Mouse (Mus musculus): ENCODE data around the gene Irs1. TPM values are rescaled to one million over a fixed set of nuclear protein-coding genes. Genes with fewer than 3 reads are reported as not detected.
A peak's percentile ranks its signal among the peaks of the same experiment; 100 is the strongest.

The Irs1 gene
- 8.3 and 9.3 TPM in 2 replicates for polyA plus RNA-seq (2016; fragmentation: Nextera tagmentation; extraction: Ambion mirVana)

GRCm38 (mm10) chr1:82291151-82291797 is at the start of gene Irs1:
Gene Irs1, minus strand, starts transcription at chr1:82291416.
- H3K9me3 ChIP-seq, result peaks cover 15% of the 10 kb centered on the region; the same call in 1 of the 2 replicates
- WGBS, result under 1% methylated on average over 59 of the region's 60 CpGs
- H3K27me3 ChIP-seq (ENCODE audit: insufficient read depth, poor library complexity, severe bottlenecking), result peaks cover 18% of the 10 kb centered on the region; the same call in 1 of the 2 replicates
- H3K4me1 ChIP-seq (replicated peaks), result peaks cover 60% of the 10 kb centered on the region
- H3K27ac ChIP-seq, result peak within 1 kb of the TSS; percentile 95
- peaks cover 30% of the 10 kb centered on the region for H3K36me3 ChIP-seq
- H3K4me3 ChIP-seq, result peak within 1 kb of the TSS; percentile 79
- DNase-seq (ENCODE audit: low spot score), result peak; percentile 91

- no peak overlapping the region for H3K4me3 ChIP-seq
- DNase-seq (ENCODE audit: low spot score), result no peak
- 90% methylated on average over 3 of the region's 3 CpGs for WGBS
- no peak overlapping the region for H3K27ac ChIP-seq
- no peaks in the 10 kb centered on the region for H3K27me3 ChIP-seq (ENCODE audit: insufficient read depth, poor library complexity, severe bottlenecking)
- H3K9me3 ChIP-seq, result no peaks in the 10 kb centered on the region
- no peaks in the 10 kb centered on the region for H3K36me3 ChIP-seq
- peaks cover 5% of the 10 kb centered on the region for H3K4me1 ChIP-seq (replicated peaks)
These were observed 43.3 kb upstream of the Irs1 start for GRCm38 (mm10) chr1:82334506-82334905.

GRCm38 (mm10) chr1:82329954-82330247 is 38.7 kb upstream of the Irs1 start:
- no peaks in the 10 kb centered on the region for H3K36me3 ChIP-seq
- no peak overlapping the region for H3K4me3 ChIP-seq
- H3K9me3 ChIP-seq, result no peaks in the 10 kb centered on the region
- no peaks in the 10 kb centered on the region for H3K27me3 ChIP-seq (ENCODE audit: insufficient read depth, poor library complexity, severe bottlenecking)
- no peak for DNase-seq (ENCODE audit: low spot score)
- peaks cover 9% of the 10 kb centered on the region for H3K4me1 ChIP-seq (replicated peaks)
- no peak overlapping the region for H3K27ac ChIP-seq

GRCm38 (mm10) chr1:82329237-82329953 is 38.2 kb upstream of the Irs1 start:
- no peaks in the 10 kb centered on the region for H3K36me3 ChIP-seq
- H3K9me3 ChIP-seq, result no peaks in the 10 kb centered on the region
- no peaks in the 10 kb centered on the region for H3K27me3 ChIP-seq (ENCODE audit: insufficient read depth, poor library complexity, severe bottlenecking)
- H3K27ac ChIP-seq, result no peak overlapping the region
- DNase-seq (ENCODE audit: low spot score), result no peak
- 66% methylated on average over 4 of the region's 4 CpGs for WGBS
- no peak overlapping the region for H3K4me3 ChIP-seq
- H3K4me1 ChIP-seq (replicated peaks), result peaks cover 14% of the 10 kb centered on the region

GRCm38 (mm10) chr1:82328033-82328775 is 37.0 kb upstream of the Irs1 start:
- Histone ChIP-seq H3K27ac (no peak overlapping the region), H3K9me3 (no peaks in the 10 kb centered on the region), H3K27me3 (ENCODE audit: insufficient read depth, poor library complexity, severe bottlenecking) (no peaks in the 10 kb centered on the region), H3K36me3 (no peaks in the 10 kb centered on the region), H3K4me1 (replicated peaks) (peaks cover 21% of the 10 kb centered on the region), H3K4me3 (no peak overlapping the region)
- DNase-seq (ENCODE audit: low spot score), result no peak
- WGBS, result 94% methylated on average over 7 of the region's 7 CpGs

- 90% methylated on average over 5 of the region's 5 CpGs for WGBS
- H3K9me3 ChIP-seq, result no peaks in the 10 kb centered on the region
- H3K27ac ChIP-seq, result no peak overlapping the region
- peaks cover 33% of the 10 kb centered on the region for H3K4me1 ChIP-seq (replicated peaks)
- no peak overlapping the region for H3K4me3 ChIP-seq
- H3K36me3 ChIP-seq, result no peaks in the 10 kb centered on the region
- no peaks in the 10 kb centered on the region for H3K27me3 ChIP-seq (ENCODE audit: insufficient read depth, poor library complexity, severe bottlenecking)
- no peak for DNase-seq (ENCODE audit: low spot score)
These were observed 34.9 kb upstream of the Irs1 start for GRCm38 (mm10) chr1:82326120-82326519.

- no peaks in the 10 kb centered on the region for H3K36me3 ChIP-seq
- DNase-seq (ENCODE audit: low spot score), result no peak
- H3K4me1 ChIP-seq (replicated peaks), result peaks cover 42% of the 10 kb centered on the region
- H3K9me3 ChIP-seq, result no peaks in the 10 kb centered on the region
- no peak overlapping the region for H3K4me3 ChIP-seq
- peak overlapping the region; percentile 4; the same call in 1 of the 2 replicates for H3K27ac ChIP-seq
- H3K27me3 ChIP-seq (ENCODE audit: insufficient read depth, poor library complexity, severe bottlenecking), result no peaks in the 10 kb centered on the region
- 39% methylated on average over 4 of the region's 4 CpGs for WGBS
These were observed 33.0 kb upstream of the Irs1 start for GRCm38 (mm10) chr1:82324131-82324785.

GRCm38 (mm10) chr1:82321441-82321840 is 30.2 kb upstream of the Irs1 start:
- WGBS, result 86% methylated on average over 1 of the region's 1 CpGs
- Histone ChIP-seq H3K27ac (peak overlapping the region; percentile 35; the same call in 1 of the 2 replicates), H3K9me3 (no peaks in the 10 kb centered on the region), H3K27me3 (ENCODE audit: insufficient read depth, poor library complexity, severe bottlenecking) (no peaks in the 10 kb centered on the region), H3K4me1 (replicated peaks) (peaks cover 53% of the 10 kb centered on the region), H3K4me3 (no peak overlapping the region), H3K36me3 (no peaks in the 10 kb centered on the region)
- DNase-seq (ENCODE audit: low spot score), result no peak

- no peaks in the 10 kb centered on the region for H3K27me3 ChIP-seq (ENCODE audit: insufficient read depth, poor library complexity, severe bottlenecking)
- H3K36me3 ChIP-seq, result no peaks in the 10 kb centered on the region
- H3K9me3 ChIP-seq, result no peaks in the 10 kb centered on the region
- H3K4me1 ChIP-seq (replicated peaks), result peaks cover 58% of the 10 kb centered on the region
- 72% methylated on average over 10 of the region's 10 CpGs for WGBS
- no peak overlapping the region for H3K4me3 ChIP-seq
- peak overlapping the region; percentile 78 for H3K27ac ChIP-seq
- DNase-seq (ENCODE audit: low spot score), result peak; percentile 6
These were observed 29.6 kb upstream of the Irs1 start for GRCm38 (mm10) chr1:82320864-82321263.

GRCm38 (mm10) chr1:82320456-82320855 is 29.2 kb upstream of the Irs1 start:
- peak overlapping the region; percentile 78 for H3K27ac ChIP-seq
- WGBS, result 75% methylated on average over 6 of the region's 6 CpGs
- peaks cover 58% of the 10 kb centered on the region for H3K4me1 ChIP-seq (replicated peaks)

GRCm38 (mm10) chr1:82316746-82317126 is 25.5 kb upstream of the Irs1 start:
- H3K27me3 ChIP-seq (ENCODE audit: insufficient read depth, poor library complexity, severe bottlenecking), result no peaks in the 10 kb centered on the region
- H3K36me3 ChIP-seq, result no peaks in the 10 kb centered on the region
- no peak for DNase-seq (ENCODE audit: low spot score)
- WGBS, result under 1% methylated on average over 26 of the region's 26 CpGs
- H3K9me3 ChIP-seq, result no peaks in the 10 kb centered on the region
- H3K4me3 ChIP-seq, result peak overlapping the region; percentile 82
- peaks cover 38% of the 10 kb centered on the region for H3K4me1 ChIP-seq (replicated peaks)
- H3K27ac ChIP-seq, result peak overlapping the region; percentile 95

More at GRCm38 (mm10) chr1:82320456-82320855, 29.2 kb upstream of the Irs1 start:
- DNase-seq (ENCODE audit: low spot score), result peak; percentile 13
- Histone ChIP-seq H3K9me3 (no peaks in the 10 kb centered on the region), H3K36me3 (no peaks in the 10 kb centered on the region), H3K4me3 (no peak overlapping the region), H3K27me3 (ENCODE audit: insufficient read depth, poor library complexity, severe bottlenecking) (no peaks in the 10 kb centered on the region)

- Histone ChIP-seq H3K27ac (peak within 1 kb of the TSS; percentile 95), H3K9me3 (no peaks in the 10 kb centered on the region), H3K36me3 (no peaks in the 10 kb centered on the region), H3K4me1 (replicated peaks) (peaks cover 34% of the 10 kb centered on the region), H3K27me3 (ENCODE audit: insufficient read depth, poor library complexity, severe bottlenecking) (0 out of 2 replicates have a peak, but pooled peaks cover 2% of the 10 kb centered on the region), H3K4me3 (peak within 1 kb of the TSS; percentile 82)
- WGBS, result 5% methylated on average over 47 of the region's 47 CpGs
- DNase-seq (ENCODE audit: low spot score), result peak; percentile 97
These were observed 25.0 kb upstream of the Irs1 start, which contains the start of gene Rhbdd1 for GRCm38 (mm10) chr1:82316111-82316745. Gene Rhbdd1, plus strand, starts transcription at chr1:82316452.
